Mouse (Mus musculus) urinary bladder, postnatal 14 days (tissue): Measurements from ENCODE around the gene Cd101.

Experiments used
- DNase-seq: peaks from one replicate; pipeline ENCODE4 v3.0.0; 2021; ENCODE audit warnings: low spot score

The Cd101 gene

DNA sequence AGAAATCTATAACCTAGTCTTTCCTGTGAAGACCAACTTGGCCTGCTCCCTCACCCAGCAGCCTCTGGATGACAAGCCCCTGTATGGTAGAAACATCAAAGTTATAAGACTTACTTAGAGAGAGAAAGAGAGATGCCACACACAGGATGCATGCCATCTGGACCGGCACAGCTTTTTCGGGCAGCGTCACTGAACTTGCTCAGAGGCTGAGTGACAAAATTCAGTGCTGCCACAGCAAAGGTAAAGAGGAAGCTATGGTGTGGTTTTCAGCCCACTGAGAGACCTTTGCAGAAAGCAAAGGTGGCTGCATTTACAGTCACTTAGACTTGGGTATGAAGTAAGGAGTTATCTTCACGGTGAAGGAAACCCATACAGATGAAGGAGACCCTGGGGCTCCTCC lies at the start of gene Cd101:
Gene Cd101 (minus strand): TSS at position 218 of the 400 bp plus-strand sequence.
- DNase-seq: no peak

DNA sequence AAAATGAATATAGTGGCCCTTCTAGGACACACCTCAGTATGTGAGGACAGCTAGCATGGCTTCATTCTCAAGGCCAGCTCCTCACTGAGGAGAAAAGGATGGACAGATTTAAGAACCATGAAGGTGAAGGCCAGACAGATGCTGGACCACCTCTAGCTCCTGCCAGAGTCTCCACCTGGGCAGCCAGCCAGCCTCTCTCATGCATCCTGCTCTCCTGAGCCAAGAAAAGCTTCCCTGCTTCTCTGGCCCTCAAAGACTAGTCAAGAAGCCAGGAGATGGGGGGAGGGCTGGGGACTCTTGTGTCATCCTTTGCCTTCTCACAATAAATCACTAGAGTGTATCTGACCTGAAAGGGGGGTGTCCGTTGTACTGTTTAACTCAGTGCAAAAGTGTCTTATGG lies 49.0 kb upstream of the Cd101 start:
- DNase-seq: peak; percentile 69

DNA sequence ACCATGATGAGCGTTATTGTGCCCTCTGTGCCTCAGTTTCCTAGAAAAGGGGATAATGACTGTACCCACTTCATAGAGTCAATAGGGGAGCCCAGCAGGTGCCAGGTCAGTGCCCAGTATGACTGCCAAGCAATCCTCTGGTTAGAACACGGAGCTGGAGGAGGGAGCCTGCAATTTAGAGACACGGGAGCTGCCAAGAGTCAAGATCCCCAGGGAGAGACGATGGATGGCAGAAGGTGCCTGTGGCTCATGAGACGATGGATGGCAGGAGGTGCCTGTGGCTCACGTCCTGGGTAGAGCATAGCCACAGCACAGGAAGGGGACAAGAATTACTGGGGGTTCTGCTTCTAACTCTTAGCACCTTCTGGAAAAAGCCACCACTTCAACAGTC lies 48.3 kb upstream of the Cd101 start:
- DNase-seq: no peak

GRCm38 (mm10) chr3:101076966-101077709 lies 47.8 kb upstream of the Cd101 start:
- DNase-seq: peak; percentile 42

DNA sequence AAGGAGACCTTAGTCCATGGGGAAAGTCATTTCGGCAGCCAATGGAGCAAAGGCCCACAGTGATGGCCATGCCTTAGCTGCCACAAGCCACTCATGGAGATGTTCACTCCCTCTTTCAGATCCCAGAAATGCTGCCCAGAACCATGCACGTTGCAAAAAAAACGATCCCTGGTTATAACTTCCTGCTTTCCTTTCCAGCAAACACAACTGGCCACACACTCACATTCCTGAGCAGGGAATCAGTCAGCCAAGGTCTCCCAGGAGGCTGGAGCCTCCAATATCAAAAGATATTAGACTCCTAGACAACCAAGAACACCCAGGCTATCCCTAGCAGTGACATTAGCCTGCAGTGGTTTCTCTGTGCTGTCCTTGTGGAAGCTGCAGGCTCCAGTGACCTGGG lies 46.5 kb upstream of the Cd101 start:
- no peak for DNase-seq

- DNase-seq: no peak
Measured at GRCm38 (mm10) chr3:101073384-101073783, 44.0 kb upstream of the Cd101 start.

GRCm38 (mm10) chr3:101072506-101073215 lies 43.3 kb upstream of the Cd101 start:
- no peak for DNase-seq

DNA sequence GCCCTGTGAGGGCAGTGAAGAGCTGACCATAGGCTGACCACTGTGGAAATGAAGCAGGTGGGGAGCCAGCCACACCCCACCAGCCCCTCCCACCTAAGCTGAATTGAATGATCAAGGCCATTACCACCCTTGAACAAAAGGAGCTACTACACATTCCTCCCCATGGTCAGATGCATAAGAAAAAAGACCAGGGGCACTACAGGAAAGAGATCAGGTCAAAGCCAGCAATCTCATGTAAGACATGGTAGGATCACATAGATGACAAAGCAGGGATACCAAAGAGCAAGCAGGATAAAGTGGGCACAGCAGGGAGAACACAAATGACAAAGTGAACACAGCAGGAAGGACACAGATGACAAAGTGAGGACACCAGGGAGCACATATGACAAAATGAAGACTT lies 42.2 kb upstream of the Cd101 start:
- no peak for DNase-seq

- DNase-seq: no peak
Measured at GRCm38 (mm10) chr3:101070796-101071235, 41.5 kb upstream of the Cd101 start.

GRCm38 (mm10) chr3:101070230-101070795 lies 41.0 kb upstream of the Cd101 start:
- DNase-seq: peak; percentile 82

DNA sequence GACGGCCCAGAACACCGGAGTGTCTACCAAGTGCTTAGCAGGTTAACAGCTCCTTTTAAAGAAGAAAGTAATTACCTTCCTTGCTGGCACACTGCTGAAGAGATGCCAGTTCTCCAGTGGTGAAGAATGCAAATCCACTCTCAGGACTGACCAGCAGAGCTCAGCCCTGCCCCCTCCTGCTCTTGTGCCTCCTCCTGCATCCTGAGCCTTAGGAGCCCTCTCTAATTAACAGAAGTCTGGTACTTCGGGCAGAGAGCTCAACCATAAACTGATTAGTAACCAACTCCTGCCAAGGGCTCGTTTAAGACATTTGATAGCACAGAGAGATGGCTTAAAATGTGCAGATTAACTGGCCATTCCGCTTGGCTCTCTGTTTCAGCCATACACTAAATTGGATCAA lies 39.3 kb upstream of the Cd101 start:
- no peak for DNase-seq

DNA sequence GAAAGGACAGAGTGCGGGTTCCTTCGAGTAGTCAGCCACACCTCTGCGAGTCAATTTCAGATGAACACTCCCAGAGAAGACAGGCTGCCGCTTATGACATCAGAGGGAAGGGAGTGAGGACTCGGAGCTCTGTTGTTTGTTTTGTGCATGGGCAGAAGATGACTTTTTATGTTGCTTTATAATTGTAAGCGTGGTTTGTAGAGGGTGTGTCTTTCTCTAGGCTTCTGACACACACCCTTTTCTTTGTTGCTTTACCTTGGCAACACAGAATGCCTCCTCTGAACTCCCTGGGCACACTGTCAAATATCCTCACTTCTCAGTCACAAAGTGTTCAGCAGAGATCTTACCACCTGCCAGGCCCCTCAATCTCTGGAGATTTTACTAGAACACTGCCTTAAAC lies 36.8 kb upstream of the Cd101 start:
- DNase-seq: no peak

DNA sequence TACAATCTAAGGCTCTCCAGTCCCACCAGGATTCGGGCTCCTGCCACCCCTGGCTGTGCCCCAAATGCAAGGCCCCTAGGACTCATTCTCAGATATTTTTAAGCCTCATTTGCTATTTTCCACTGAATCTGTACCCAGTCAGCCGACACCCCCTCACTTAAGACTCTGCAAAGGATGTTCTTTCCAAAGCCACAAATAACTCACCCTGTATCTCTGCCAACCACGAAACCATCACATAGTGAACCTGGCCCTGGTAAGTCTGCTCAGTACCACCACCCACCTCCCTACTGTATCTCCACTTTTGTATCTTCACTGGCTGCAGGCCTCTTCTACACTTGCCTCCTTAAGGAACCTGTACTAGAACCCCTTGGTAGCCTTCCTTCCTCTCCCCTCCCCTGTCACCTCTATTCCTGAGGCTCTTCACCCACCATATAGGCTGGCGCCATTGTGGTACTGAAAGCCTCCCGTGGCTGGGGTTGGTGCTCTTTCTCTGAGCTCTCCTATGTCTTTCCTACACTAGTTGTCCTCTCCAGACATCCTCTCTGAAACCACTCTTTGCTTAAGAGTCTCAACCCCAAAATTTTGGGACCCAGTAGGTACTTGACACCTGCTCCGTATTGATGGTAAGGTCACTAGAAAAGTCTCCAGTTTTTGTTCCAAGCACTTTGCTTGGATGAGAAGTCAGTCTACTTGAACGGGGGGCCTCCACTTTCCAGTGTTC lies 32.7 kb upstream of the Cd101 start:
- no peak for DNase-seq

DNA sequence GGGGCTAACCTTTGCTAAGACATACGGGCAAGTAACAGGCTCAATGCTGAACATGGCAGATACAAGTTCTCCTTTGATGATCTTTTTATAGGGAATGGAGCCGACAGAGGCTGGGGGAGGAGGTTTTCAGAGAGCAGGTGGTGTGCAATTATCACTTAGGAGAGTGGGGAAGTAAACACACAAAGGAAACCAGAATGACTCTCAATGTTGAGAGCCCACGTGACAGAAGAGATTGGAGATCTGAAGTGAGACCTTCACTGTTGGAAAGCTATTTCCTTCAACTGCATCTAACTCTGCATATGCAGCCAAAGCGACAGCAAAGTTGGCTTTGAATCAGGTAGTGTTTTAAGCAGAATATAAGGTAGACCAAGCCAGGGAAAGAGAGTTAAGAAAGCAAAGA lies 29.9 kb upstream of the Cd101 start:
- no peak for DNase-seq

DNA sequence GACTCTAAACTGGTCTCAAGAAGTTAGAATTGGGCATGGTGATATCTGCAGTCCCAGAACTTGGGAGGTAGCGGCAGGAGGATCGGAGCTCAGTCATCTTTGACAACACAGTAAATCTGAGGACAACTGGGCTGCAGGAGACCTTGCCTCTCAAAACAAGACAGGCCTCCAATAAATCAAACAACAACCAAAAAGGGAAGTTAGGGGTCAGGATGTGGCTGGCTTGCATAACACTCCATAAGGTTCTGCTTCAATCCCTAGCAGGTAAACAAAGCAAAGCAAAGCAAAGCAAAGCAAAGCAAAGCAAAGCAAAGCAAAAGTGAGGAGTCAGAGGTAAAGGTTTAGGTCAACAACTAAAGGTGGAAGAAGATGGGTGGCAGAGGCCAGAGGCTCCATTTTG lies 28.8 kb upstream of the Cd101 start:
- DNase-seq: no peak

DNA sequence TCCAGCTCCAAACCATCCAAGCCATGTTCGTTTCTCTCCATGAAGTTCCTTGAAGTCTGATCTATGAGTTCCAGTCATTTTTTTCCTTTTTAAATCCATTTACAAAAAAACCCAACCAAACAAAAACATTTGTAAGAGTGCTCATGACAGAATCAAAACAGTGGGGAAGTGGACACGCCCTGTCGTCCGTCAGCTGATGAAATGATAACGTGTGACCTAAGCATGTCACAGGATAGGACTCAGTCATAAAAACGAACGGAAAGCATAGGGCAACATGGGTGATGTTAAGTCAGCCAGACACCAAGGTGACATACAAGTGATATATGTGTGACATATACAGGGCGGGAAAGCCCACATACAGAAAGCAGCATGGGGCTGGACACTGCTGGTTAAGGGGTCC lies 25.9 kb upstream of the Cd101 start:
- no peak for DNase-seq

DNA sequence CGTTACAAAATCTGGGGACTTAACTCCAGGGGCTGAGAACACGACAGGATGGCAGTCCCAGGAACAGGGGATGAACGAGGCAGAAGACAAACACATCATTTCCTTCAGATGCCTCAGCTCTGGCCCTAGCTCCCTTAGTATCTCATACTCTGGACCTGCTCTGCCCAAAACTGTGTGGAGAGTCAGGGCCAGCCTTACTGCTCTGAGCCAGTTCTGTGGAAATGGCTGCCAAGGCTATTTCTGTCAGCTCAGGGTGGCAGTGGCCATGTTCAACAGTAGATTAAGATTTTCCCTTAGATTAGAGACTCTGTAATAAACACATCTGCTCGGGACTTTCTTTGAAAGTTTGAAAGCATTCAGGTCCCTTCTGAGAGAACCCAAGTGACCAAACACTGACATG lies 22.2 kb upstream of the Cd101 start:
- DNase-seq: no peak

DNA sequence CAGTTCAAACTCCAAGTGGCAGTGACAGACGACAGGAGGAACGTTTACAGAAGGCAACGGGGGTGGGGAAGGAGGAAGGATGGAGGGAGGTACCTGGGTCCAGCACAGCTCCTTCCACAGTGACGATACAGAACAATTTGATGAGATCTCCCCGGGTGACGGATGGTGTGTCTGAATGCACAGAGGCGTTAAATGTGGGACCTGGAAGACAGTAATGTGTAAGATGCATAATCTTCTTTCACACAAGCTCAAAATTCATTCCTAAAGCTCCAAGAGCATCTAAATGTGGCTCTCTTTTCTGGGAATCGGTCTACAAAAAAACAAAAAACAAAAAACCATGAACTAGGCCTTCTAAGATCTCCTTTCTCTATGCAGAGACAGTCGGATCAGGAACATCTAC lies 20.6 kb upstream of the Cd101 start:
- no peak for DNase-seq

DNA sequence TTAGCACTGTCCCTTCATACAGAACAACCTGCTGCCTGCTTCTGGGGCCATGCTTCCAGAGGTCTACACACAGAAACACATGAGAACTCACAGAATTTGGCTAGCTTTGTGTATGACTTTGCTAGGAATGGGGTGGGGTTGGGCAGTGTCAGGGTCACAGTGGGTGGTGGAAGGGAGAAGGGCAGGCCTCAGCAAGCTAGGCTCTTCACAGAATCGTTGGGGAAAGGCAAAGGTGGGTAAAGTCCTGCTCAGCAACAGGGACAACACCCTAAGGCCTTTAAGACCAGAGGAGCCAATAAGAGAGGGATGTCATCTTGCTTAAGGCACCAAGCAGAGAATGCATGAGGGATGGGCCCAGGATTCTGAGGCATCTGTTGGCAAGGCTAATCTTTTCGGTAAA lies 19.4 kb upstream of the Cd101 start:
- DNase-seq: peak; percentile 23

- peak; percentile 84 for DNase-seq
Measured at GRCm38 (mm10) chr3:101047586-101048275, 18.4 kb upstream of the Cd101 start.

GRCm38 (mm10) chr3:101045431-101045830 lies 16.1 kb upstream of the Cd101 start:
- peak; percentile 47 for DNase-seq

DNA sequence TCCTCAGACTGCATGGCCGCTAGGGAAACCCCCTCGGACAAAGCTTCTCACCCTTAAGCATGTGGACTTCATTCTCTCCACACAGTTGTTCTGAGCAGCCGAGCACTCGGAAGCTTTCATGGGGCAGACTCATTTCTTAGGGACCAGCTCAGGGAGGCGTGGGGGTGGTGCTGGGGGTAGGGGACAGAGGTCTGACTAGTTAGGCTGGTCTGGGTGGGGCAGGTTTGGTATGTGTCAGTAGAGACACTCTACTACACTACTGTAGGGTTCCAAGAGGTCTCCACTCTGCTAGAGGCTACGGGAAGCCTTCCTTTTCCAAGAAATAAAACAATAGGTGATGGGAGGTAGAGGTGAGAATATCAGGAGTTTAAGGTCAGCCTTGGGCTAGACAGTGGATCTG lies 15.3 kb upstream of the Cd101 start:
- DNase-seq: peak; percentile 31
